Mouse (Mus musculus) cortical plate, adult 2 months (tissue): ENCODE data around the gene Thtpa.

Experiments
- CTCF ChIP-seq: fragments of 200-500 bp; IDR thresholded peaks from 2 replicates; pipeline ENCODE4 v1.5.1; 2011; ENCODE audit warnings: mild to moderate bottlenecking, control low read depth, low read length; ENCODE audit not compliant: insufficient read depth; ENCODE audit errors: extremely low read depth
- POLR2A ChIP-seq: fragments of 200-500 bp; IDR thresholded peaks from 2 replicates; pipeline ENCODE4 v1.6.1; 2011; ENCODE audit warnings: mild to moderate bottlenecking, low read length, control low read depth; ENCODE audit not compliant: insufficient read depth; ENCODE audit errors: extremely low read depth

DNA sequence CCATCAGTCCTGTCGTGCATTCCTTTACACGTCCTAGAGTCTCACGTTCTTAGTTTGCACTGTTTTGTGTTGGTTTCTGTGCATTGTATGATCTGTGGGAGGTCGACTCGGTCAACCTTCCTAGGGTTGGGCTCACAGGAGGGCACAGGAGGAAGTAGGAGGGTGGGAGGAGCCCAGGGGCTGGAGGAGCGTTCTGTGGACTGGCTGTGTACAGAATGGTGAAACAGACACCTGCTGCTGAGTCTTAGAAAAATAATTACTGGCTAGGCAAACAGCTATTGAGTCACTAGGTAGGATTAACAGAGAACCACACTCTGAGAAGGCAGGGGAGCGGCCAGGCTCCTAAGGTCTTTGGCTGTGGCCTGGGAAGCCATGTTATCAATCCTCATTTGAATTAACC is 44.7 kb downstream of the Thtpa start:
- TF ChIP-seq POLR2A = no peak
- TF ChIP-seq CTCF = no peak
